Mouse (Mus musculus) adrenal gland, postnatal 4 days (tissue): ENCODE data around the gene Samd5. TPM values are rescaled to one million over a fixed set of nuclear protein-coding genes. Genes with fewer than 3 reads are reported as not detected.

Experiments used
- DNase-seq, 2 experiments: peaks; one replicate each; pipeline ENCODE4 v3.0.0; 2021 to 2022; ENCODE audit warnings: low spot score in 2 of 2, mixed read lengths in 2 of 2
- total RNA-seq, 2 experiments: library from RNA; stranded (reverse); gene quantifications; 2 replicates each; pipeline ENCODE4 v1.2.3; 2021

Samd5 gene
- total RNA-seq, 2 experiments from 2014 or later, result 7.1 to 7.3 TPM

DNA sequence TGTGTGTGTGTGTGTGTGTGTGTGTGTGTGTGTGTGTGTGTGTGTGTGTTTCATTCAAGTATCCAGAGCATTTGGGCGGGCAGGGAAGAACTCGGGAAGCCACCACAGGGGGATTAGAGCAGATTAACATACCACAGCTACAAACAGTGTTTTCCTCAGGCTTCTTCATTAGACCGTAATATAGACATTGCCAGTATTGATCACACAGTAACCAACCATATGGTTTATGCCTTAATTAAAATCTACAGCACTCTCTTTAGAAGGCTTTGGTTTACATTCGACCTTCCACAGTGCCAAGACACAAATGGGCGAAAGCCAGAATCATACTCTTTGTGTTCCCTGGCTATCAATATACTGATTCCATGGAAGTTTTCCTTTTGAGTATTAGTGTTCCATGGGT, 22.1 kb downstream of the Samd5 start:
- DNase-seq, result no peak

DNA sequence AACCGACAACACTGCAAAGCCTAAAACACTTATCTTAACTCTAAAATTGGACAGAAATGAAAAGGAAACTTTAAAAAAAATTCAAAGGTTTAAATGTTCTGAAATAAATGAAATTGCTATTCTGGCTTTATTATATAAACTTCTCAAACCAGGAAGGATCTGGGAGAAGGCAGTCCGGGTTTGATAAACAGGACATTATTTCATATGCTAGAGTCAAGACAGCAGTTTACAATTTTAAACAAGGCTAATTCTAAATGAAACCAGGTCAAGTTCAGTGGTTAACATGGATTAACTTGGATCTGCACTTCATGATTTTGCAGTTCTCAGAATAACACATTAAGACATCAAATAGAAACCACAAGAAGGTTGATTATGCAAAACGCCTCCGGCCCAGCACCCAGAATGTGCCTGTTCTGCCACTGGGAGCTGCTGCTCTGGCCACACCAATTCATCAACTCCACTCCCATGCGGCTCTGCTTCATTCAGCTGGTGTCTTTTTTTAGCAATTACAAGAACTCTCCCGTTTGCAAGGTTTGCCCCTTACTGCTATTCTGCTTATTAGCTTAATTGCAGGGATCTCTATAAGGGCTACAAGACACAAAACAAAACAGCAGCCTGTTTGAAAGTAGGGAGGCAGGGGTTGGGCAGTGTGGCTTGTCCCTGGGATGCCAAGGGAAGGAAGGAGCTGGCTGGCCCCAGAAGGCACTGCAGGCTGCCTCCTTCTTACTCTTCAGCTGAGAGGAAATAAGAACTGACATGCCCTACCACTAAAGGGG, 24.8 kb downstream of the Samd5 start:
- no peak for DNase-seq

DNA sequence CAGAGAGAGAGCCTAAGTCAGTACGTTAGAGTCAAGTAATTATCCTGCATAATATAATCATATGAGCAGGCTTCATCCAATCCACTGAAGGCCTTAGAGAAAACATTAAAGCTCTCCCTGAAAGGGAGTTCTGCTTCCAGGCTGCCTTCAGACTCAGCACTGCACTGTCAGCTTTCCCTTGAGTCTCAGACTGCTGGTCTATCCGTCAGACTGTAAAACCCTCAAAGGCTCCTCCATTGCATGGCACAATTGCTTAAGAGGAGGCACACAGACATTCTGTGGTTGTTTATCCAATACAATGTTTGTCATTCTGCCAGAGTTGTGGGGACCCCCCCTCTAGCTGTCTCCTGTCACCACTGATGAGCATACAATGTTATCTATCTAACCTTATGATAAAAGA, 26.5 kb downstream of the Samd5 start:
- DNase-seq, result no peak

DNA sequence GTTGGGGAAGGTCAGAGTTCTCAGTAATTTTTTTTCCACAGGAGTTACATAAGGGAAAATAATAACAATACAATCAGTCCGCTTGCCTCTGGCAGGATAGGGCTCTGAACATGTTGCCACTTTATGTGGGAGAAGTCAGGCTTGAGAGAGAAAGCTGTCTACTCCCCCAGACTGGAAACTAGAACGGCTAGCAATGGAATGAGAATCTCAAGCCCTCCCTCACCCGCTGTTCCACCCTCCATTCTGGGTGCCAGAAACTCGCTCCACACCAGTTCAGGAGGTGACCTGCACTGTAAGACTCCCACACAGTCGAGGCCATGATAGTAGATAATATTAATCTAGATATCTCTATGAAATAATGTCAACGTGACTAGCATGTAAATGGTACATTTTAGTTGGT, 27.3 kb downstream of the Samd5 start:
- no peak for DNase-seq

DNA sequence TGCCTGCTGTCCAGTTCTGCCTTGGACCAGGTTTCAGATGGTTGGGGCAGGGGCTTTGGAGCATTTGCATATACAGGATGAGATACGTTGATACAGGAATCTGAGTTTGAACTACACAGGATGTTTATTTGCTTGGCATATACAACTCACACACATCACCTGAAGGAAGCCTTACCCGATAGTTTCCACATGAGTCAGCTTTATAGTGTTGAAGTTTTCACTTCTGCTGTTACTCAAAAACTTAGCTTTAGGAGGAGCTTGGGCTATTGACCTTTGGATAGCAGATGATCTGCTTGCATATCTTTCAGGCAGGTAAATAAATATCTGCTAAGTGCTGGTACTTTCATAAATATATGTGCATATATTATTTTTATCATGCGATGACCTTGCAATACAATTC, 28.6 kb downstream of the Samd5 start:
- no peak for DNase-seq

DNA sequence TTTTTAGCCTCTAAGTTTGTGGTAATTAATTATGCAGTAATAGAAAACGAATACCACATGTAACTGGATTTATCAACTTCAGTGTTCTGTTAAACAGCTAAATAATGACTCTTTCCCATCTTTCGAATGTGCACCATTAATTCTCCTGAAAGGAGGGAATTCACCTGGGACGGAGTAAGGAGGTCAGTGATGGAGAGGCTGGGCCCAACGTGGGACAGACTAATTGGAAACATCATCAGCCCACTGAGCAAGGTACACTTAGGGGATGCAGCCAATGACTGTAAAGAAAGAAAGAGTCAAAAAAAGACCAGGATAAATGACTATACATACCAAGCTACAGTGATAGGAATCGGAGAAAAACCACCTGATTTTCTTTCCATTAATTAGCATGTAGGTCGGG, 31.5 kb downstream of the Samd5 start:
- DNase-seq, result no peak

DNA sequence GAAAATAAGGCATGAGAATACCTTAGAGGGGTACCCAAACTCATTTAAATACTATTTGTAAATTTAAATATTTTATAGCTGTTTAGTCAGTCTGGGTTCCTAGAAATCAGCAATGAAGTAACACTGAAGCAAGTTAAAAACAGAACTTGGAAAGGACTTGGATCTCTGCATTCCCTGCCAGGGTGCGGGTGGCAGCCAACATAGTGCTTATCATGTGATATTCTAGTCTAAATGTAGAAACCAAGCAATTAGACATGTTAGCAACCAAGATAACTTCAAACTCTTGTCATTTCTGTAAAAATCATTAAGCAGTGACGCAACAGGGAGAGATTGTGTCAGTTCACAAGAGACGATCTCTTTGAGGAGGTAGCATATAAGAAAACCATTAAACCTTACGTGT, 32.9 kb downstream of the Samd5 start:
- DNase-seq, result no peak

DNA sequence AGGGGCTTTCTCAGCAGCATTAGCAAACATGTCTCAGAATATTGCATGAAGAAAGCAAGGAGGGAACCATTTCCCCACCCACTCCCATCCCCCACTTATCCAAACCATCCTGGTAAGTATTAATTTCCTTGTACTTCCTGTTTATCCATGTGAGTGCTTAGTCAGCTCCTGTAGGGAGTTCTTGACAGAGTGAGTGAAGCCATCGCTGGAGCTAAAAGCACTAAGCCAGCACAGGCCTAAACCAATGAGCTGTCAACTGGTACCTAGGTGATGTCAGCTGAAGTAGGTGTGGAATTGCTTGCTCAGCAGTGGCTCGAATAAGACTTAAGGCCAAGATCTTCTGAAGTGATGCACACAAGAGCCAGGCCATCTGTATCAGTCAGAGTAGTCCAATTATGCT, 34.3 kb downstream of the Samd5 start:
- no peak for DNase-seq

DNA sequence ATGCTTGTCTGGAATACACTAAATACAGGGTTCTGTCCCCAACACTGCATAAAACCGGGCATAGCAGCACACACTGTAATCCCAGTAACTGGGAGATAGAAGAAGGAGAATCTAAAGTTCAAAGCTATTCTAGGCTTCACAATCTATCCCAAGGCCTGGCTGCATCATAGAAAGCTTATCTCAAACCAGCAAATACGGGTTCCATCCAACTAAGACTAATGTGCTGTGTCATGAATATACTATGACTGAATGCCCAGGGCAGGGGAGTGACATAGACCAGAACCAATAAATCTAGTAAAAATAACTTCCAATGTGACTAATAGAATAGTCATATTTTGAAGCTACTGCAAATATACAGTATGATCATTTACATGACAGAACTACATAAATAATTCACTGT, 35.0 kb downstream of the Samd5 start:
- no peak for DNase-seq

DNA sequence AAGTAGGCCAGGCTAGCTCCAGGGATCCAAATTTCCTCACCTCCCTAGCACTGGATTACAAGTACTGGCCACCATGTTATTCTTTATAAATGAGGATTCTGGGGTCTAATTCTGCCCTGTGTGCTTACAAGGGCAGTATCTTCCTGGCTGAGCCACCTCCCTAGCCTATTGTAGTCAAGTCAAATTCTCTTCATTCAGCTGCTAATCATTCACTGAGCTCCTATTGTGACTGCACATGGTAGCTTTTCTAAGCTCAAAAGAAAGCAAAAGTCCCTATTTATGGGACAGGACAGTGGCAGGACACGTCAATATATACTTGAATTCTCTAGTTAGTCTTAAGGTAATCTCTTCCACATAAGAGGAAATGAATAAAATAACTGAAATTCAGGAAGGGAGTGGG, 49.7 kb downstream of the Samd5 start:
- DNase-seq, result no peak

DNA sequence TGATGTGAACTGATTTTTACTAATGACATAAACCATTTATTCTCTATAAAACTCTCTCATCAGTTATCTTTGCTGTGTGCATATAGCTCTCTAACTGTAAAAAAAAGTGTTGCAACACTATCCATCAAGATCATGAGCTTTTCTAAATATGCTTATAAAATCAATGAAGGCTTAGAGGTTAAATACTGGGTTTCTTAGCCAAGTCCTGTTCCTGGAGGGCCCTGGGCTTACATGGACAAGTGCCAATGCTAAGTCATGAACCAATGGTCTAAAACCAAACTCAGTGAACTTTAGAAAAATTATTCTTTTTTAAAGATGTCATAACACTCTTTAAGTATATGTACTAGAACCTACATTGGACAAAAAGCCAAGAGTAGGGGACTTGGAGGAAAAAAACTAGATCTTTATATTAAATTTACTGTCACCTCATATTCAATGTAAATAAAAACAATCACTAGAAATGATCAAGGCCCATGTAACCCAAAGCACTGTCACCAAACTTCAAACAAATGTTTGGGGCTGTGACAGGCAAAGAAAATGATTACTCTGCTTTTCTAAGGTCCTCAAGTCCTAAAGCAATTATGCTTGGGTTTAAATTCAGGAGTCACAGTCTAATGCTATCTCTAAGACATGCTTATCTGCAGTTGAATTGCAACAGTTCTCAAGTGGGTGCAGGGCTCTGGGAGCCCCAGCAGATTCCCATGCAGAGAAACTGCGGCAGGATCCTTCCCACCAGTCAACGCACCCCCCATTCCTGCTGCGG, 52.9 kb downstream of the Samd5 start:
- no peak for DNase-seq

DNA sequence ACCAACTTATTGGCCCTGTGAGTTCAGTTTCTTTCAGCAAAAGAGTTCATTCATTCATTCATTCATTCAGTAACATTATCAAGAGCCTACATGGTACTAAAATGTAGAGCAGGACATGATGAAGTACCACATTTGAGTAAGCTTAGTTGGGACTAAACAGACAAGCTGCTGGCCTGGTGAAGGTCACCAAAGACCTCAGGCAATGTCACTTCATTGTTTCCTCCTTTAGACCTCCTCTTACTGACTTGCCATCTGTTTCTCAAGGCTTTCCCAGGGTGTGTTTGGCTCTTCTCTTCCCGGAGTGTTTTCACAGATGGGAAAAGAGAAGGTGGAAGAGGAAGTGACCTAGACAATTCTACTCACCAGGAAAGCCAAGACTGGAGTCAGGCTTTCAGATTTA, 54.0 kb downstream of the Samd5 start:
- DNase-seq, result no peak

DNA sequence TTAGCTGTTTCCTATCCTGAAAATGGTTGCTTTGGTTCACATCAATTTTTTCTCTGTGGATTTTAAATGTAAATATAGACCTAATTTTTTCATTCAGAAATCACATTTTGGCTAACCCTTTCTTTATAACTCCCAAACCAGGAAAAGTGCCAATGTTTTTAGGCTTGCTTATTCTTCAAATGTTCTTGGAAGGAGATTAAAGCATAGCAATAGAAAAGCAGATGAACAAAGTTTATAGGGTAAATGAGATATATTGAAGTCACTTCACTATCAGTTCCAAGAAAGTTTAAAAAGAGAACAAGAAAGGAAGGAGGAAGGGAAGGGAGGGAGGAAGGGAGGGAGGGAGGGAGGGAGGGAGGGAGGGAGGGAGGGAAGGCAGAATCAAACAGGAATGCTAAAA, 60.0 kb downstream of the Samd5 start:
- no peak for DNase-seq

DNA sequence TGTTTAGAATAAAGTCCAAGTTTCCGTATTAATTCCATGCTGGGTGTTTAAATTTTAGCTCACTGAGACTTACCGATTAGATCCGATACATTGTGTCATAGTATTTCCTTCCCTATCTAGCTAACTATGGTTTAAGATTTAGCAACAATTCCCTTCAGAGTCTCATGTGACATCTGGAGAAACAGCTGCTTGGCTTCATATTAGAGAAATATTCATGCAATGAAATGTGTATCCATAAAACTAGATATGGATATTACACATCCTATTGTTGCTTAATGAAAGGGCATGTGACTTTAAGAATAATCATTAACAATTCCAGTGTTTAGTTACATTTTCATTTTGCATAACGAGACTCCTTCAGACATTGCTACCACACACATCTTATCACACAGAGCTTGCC, 66.2 kb downstream of the Samd5 start:
- no peak for DNase-seq

DNA sequence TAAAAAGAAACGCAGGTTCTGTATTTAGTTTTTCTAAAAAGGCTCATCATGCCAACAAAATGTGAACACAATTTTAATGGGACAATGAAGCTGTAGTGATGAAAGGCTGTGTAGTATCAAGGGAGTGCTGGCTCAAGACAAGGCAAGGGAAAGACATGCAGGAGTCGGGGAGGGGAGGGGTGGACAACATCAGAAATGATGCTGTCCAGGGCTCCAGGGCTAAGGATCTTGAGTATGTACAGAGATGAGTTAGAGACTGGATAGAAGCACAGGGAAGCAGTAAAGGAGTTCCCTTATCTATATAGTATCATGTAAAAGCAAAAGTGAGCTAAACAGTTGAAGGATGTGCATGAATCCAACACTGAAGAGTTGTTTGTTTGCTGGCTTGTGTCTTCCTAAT, 67.9 kb downstream of the Samd5 start:
- DNase-seq, result no peak

DNA sequence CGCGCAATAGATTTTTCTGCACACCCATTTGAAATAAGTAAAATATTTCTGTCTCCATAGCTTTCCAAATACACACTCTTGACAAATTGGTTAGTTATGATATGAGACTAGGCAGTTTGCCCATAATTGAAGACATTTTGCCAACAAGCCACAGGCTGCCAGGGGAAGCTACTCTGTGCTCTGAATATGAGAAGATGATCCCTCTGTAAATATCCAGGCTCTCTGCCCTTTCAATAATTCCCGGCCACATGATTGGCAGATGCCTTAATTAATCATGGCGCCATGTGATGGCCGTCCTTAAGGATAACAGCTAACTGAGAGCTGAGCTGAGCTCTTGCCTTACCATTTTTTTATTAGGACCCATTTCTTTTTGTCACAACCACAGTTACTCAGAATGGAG, 69.4 kb downstream of the Samd5 start:
- no peak for DNase-seq

DNA sequence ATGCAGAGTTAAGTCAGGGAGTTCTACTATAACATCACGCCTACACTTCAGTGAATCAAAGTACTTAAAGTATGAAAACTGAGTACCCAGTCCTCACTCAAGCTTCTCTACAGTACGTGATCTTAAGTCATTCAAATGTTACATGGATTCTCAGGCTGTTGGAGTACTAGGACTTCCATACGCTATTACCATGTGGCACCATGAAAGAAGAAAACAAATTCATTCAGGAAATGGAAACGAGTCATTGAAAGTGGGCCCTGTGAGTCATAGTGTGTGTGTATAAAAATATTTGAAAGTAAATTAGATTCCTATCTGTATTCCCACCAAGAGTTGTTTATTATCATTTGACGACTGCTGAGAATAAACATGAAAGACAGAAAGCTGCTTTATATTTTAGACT, 71.7 kb downstream of the Samd5 start:
- no peak for DNase-seq

DNA sequence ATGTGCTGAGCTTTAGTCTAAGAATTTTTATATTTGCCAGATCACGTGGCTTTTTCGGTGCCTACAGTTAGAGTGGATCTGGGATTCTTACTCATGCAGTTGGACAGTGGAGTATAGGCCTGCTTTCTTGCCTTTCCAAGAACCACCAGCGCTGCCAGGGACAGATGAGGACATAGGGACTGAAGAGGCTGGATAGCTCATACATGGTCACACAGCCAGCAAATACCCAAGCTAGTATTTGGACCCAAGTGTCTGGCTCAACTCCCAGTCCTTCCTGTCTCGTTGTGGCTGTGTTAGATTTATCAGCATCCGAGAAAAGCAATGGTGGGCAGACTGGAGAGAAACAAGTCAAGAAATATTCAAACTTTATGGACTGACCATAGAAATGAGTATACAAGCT, 72.2 kb downstream of the Samd5 start:
- no peak for DNase-seq

DNA sequence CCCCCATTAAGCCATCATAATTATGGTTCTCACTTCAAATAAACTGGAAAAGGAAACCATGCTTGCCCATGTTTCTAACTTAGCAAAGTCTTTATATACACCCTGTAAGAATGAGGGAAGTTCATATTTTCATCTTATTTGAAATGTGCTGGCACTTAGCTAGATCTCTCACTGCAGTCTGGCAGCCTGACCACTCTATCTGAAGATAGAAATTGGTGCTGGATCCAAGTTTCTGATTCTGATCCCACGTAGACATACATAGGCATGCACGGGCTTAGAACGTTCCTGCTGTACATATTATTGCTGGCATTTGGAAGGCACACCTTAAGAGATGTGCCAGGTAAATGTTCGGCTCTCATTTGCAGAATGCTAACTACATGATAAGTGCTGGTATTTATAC, 72.6 kb downstream of the Samd5 start:
- no peak for DNase-seq

DNA sequence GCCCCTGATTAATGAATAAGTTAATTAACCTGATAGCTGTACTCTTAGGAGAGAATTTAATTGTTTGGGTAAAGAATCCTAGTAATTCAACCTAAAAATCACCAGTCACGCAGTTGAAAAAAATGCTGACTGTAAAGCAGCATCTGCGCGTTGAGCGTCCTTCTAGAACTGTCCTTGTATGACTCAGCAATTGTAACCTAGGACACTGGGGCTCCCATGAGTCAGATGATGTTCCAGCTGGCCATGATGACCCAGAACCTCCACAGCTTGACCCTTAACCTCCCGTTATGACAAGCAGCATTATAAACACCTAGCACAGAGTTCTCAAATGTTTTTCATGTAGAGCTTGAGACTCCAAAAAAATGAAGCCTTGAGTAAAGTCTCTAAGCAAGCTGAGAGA, 78.8 kb downstream of the Samd5 start:
- no peak for DNase-seq

DNA sequence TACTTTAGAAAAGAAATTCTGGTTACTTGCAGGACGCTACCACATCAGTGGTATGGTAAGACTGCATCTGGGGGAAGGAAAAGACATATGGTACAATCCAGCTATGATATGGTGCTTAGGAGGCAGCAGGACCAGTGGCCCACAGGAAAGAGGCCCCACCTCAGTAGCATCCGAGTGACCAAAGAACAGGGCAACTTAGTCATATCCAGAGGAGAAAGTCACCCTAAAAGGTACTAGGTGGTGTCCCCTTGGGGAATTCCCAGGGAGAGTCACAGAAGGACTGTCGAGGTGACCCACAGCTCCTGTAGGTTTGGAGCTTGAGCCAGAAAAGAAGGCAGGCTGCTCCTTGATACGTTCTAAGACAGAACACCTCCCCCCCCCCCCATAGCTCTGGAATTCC, 80.3 kb downstream of the Samd5 start:
- DNase-seq, result no peak

DNA sequence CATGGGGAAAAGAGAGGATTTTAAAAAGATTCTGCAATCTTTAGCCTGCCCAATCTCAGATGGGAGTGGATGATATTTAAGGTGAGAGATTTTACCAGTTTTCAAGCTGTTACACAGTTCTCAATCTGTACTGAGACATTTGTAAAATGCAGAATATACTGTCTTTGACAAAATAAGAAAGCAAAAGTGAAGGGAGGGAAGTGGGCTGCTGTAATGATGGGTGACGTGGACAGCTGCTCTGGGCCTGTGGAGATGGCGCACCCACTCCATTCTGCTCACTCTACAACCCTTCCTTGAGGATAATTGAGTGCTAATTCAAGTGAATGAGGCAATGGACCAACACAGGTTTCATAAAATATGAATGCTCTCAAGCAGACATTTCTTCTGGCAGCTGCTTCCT, 84.4 kb downstream of the Samd5 start:
- no peak for DNase-seq

DNA sequence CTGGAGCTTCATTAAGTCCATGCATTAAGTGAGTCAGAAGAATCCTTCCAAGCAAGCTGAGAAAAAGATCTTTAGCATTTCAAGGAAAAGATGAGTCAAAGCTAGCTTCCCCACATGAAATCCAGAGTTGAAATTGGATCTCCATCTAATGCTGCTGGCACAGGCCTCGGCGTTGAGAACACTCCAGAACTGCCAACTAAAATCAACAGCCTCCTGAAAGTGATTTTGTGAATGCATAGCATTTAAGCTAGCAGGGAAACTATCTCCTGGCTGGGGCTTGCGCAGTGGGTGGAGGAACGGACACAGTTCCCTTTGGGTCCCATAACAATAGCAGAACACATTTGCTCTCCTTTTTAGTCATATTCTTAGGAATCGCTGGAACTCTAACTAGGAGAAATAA, 88.7 kb downstream of the Samd5 start:
- DNase-seq, result no peak
